Mouse (Mus musculus) neutrophil, adult 5-6 weeks (primary cell): Measurements from ENCODE around the gene Adamts14. TPM values are rescaled to one million over a fixed set of nuclear protein-coding genes. Genes with fewer than 3 reads are reported as not detected.

Experiments used
- ATAC-seq: fragments of 151-379, 151-347 bp; 2 replicates; pipeline ENCODE4 v1.8.0; 2017; ENCODE audit warnings: mild to moderate bottlenecking, moderate TSS enrichment; ENCODE audit not compliant: insufficient number of reproducible peaks, poor library complexity, low FRiP score, severe bottlenecking; ENCODE audit errors: extremely low read depth
- total RNA-seq: library from RNA; stranded (forward); fragments of 200-1000 nt; gene quantifications from 2 replicates; pipeline ENCODE4 v1.2.3, GENCODE M21; 2017

The Adamts14 gene
- 0.61 and 0.93 TPM in 2 replicates for total RNA-seq

GRCm38 (mm10) chr10:61273081-61273843, at the start of gene Adamts14:
TSS of gene Adamts14 (minus strand) at chr10:61273438.
- no peak for ATAC-seq

DNA sequence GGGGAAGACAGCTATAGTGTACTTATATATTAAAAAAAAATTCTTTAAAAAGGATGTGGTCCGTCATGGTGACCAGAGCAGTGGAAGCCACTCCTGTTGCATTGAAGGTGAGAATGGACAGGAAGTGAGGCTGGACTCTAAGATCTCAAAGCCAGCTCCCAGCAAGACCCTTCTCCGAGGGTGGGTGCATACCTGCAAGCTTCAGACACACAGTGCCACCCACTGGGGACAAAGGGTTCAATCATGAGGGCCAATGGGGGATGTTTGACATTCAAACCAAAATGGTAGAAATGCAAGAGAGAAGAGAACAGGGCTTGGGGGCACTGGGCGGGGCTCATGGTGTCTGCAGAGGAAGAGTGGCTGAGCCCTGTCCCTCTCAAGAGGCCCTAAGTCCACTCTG, 45.3 kb upstream of the Adamts14 start:
- no peak for ATAC-seq

- no peak for ATAC-seq
Observed at GRCm38 (mm10) chr10:61315324-61315880, 42.2 kb upstream of the Adamts14 start.

DNA sequence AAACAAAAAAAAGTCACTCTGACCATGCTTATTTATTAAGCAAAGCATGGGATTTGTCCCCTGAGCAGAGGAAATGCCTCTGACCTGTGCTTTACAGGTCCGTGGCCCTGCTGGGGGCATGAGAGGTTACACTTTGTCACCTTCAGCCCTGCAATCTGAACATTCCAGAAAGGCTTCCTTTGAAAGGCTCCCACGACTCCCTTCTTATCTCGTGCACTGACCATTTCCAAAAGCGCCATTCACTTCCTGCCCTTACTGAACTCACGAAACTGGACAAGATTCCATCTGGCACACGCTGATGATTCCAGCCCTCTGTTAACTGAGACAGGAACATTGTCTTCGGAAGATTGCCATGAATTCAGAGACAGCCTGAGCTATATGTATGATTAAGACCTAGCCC, 40.5 kb upstream of the Adamts14 start:
- ATAC-seq, result no peak

DNA sequence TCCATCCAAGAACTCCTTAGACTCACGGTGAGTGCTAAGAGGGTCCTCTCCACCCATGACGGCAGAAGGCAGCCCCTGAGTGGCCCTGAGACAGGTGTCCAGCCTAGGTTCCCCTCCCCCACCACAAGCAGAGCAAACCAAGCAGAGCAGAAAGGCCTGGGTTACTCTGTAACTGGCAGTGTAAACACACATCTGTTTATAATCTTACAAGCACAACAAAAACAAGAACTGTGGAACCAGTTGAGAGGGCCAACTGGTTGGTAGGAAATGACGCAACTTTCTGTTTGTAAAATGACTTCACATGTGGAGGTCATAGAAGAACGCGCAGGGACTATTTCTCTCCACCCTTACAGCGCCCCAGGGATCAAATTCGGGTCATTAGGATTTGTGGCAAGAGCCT, 39.5 kb upstream of the Adamts14 start:
- no peak for ATAC-seq

DNA sequence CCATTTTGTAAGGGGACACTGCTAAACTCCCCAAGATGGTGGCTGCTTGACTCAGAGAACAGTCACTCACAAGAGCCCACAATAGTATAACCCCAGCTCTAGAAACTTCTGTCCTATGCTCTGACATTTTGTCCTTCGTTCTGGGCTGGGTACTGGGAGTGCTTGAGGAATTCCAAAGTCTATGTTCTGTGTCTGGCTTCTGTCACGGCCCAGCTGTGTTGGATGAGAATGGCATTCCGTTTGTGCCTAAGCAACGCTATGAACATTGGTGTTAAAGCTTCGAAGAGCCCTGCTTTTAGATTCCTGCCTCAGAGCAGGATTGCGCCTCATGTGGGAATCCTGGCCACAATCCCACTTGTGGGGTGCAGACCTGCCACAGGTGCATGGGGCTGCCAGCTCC, 38.9 kb upstream of the Adamts14 start:
- ATAC-seq, result no peak

DNA sequence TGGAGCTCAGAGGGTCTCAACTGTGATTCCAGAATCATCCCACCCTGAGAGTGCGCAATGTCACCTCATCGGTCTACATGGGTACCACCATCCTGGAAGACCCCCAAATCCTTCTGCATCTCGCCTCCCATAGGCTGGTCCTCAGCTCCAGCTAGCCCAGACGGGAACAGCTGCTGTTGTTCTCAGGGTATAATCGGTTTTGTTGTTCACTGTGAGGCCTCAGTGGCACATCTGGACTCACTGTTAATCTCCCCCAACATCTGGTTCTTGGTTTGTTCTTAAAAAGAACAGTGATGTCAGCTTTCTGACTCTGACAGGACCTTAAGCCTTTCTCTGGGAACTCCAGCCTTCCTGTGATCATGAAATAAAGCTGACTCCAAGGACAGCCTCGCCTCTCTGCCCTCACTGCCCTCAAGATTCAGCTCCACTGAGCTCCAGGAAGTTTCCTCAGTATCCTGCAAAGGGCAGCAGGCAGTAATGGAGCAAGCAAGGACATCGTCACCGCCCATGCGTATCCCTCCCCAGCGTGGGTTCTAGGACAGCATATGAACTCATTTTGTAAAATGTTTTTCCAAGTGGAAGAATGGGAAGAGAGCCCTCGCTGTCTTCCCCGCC, 35.6 kb upstream of the Adamts14 start:
- ATAC-seq, result no peak

GRCm38 (mm10) chr10:61305928-61306590, 32.8 kb upstream of the Adamts14 start:
- 0 out of 2 replicates have a peak, but pooled peaks have one; percentile 19 for ATAC-seq

DNA sequence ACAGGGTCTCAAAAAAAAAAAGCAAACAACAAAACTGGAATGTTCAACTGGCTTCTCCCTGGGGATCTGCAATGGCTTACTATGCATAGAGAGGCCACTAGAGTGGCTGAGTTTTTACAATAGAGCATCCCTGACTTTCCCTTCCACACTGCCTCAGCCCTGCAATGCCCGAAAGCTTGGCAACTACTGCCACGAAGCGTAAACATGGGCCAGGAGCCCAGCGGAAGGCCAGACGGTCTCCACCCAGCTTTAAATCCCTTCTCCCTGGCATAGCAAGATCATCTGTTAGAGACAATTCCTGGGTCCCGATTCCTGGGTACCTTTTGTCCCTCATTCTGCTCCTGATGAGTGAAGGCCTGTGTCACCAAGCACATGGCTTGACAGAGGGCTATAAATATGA, 30.8 kb upstream of the Adamts14 start:
- no peak for ATAC-seq

DNA sequence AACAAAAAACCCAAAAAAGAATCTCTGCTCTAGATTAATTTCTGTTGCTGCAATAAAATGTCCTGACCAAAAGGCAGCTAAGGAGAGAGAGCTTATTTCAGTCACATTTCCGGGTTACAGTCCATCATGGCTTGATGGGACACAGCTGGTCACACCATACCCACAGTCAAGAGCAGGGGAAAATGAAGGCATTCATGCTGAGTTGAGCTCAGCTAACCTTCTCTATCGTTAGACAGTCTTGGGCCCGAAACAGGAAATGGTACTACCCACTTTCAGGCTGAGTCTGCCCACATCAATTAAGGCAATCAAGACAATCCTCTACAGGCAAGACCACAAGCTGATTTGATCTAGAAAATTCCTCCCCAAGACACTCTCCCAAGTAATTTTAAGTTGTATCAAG, 27.8 kb upstream of the Adamts14 start:
- ATAC-seq, result no peak

DNA sequence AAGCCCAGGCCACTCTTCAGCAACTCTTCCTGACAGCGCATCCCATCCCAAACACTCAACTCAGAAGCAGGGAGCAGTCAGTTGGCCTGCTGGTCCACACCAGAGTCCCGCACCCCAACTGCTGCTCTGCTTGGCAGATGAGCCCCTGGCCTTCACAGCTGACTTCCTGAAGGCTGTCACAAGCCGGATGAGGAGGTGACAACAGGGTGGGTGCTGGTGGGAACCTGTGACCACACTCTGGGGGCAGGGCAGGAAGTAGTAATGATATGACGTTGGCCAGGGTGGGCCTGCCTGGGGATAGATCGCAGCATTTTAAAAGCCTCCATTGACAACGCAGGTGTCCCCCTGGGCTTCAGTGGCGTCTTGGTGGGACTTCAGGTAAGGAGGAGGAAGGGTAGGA, 24.2 kb upstream of the Adamts14 start, which contains the start of gene Prf1:
TSS of gene Prf1 (plus strand) at position 357 of the 400 bp plus-strand sequence.
- peak; percentile 84 for ATAC-seq

DNA sequence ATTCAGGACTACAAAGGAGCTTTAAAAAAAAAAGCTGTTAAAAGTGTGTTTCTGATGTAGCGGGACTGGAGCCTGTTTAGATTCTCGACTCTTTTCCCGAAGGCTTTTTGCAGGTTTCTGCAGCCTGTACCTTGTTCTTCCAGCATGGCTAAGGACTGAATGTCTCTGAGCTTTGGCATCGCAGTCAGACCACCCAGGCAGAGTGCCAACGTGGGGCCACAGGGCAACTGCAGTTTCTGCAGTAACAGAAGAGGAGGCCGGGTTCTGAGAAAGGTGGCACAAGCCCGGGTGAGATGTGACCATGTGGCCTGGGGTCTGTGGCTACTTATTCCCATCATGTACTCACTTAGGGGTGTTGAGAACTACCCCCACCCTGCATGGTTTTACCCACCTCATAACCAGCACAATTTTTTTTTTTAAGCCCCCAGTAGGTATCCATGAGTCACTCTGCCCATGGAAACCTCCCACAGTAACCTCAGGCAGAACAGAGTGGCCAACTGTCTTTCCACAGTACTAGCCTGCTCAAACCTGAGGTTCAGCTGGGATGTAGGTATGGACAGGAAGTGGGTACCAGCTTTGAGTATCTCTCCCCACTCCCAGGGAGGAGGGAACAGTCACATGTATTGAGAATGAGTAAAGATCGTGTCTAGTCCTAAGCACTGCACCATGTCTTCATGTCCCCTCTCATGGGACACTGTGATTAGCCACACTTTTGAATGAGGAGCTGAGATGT, 23.6 kb upstream of the Adamts14 start:
- no peak for ATAC-seq

DNA sequence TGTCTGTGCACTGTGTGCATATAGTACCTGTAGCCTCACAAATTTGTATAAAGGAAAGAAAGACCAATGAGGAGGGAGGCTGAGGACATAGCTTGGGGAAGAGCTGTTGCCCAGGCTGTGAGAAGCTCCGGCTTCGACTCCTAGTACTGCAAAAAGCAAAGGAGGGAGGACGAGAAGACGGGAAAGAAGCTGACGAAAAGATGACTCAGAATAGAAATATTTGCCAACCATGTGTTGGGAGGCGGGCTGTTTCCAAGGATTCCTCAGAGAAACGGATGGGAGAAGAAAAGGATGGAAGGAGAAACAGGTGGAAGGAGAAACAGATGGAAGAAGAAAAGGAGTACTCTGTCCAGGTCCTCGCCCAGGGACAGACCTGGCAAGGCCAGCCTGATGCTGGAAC, 21.0 kb upstream of the Adamts14 start:
- no peak for ATAC-seq

- ATAC-seq, result no peak
Observed at GRCm38 (mm10) chr10:61290479-61290878, 17.2 kb upstream of the Adamts14 start.

DNA sequence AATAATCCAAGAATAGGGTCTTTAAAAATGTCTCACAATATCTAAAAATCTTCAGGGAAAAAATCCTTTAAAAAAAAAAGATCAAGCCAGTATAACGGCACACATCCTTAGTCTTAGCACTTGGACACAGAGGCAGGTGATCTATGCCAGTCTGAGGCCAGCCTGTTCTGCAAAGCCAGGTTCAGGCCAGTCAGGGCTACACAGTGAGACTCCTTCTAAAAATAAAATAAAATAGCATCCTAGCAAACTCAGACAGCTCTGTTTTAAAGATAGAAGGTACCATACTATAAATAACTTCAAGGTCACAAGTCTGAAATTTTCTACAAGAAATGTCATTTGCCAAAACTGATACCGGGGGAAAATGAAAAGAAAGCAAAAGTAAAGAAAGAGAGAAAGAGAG, 16.8 kb upstream of the Adamts14 start:
- no peak for ATAC-seq

DNA sequence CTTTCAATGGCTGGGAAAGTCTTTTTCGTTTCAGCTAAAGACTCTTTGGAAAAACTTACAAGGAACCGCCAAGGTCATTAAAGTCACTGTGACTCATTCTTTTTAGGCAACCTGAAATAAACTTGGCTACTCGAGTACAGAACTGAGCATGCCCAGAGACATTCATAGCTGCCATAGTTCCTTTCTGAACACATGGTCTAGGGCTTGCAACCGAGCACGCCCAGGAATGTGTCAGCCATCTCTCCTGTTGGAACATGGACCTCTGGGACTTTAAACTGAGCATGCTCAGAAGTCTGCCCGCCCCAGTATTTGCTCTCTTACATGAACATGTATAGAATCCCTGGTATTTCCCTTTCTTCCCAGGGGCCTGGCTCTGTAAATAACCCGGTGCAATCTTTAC, 13.0 kb upstream of the Adamts14 start:
- no peak for ATAC-seq

GRCm38 (mm10) chr10:61285271-61285670, 12.0 kb upstream of the Adamts14 start:
- ATAC-seq, result no peak

DNA sequence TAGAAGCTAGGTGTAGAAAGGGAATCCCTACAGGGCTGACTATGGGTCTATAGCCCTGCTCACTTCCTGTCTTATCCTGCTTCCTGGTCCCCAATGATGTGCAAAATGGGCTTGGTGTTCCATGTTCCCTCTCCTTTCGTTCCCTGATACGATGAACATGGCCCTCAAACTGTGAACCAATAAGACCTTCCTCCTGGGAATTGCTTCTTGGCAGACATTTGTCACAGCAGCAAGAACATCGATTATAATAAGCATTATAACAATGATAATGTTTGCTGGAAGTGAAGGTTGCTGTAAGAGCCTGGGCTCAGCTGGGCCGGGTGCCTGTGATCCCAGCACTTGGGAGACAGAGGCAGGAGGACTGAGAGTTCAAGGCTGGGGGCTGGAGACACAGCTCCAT, 11.1 kb upstream of the Adamts14 start:
- ATAC-seq, result no peak

- ATAC-seq, result no peak
Observed at GRCm38 (mm10) chr10:61281115-61281514, 7.9 kb upstream of the Adamts14 start.
